Mouse (Mus musculus) urinary bladder, postnatal 14 days (tissue): Measurements from ENCODE around the gene Htra3.
A peak's percentile ranks its signal among the peaks of the same experiment; 100 is the strongest.

Experiments
- DNase-seq: peaks from one replicate; pipeline ENCODE4 v3.0.0; 2021; ENCODE audit warnings: low spot score

Htra3 gene

DNA sequence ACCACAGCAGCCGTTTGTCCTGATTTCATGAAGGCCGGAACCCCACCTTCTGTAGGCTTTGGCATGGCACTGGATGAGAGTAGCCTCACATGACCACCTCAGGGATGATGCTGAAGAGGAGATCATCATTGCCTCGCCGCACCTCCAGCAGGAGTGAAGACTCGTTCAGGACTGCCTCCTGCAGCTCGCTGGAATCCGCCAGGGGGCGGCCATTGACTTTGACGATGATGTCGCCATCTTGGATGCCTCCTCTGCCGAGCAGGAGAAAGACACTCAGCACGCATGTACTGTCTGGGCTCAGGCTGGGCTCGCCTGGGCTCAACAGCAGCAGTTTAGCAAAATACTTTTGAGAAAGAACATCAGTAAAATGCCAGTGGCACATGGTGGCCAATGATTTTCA lies 26.7 kb downstream of the Htra3 start:
- DNase-seq: no peak

GRCm38 (mm10) chr5:35652319-35652718 lies 27.3 kb downstream of the Htra3 start:
- DNase-seq: no peak

DNA sequence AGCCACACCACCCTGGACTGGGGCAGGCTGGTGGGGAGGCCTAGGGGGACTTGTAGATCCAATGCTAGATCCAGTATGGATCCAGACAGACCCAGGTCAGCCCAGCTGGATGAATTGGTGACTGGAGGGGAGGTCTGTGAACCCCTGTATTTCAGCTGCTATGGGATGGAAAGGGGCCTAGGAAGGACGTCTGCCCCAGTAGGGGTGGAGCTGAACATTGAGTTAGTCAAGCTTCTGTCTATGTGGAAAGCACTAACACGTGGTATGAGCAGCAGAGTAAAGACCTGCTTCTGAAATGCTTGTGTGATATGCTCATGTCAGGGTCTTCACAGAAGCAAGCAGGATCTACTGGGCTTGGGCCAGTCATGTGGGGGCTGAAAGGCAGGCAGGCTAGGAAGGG lies 31.4 kb downstream of the Htra3 start:
- no peak for DNase-seq

GRCm38 (mm10) chr5:35647562-35647961 lies 32.0 kb downstream of the Htra3 start:
- DNase-seq: peak; percentile 64

- DNase-seq: peak; percentile 63
Measured at GRCm38 (mm10) chr5:35646927-35647326, 32.7 kb downstream of the Htra3 start.

- no peak for DNase-seq
Measured at GRCm38 (mm10) chr5:35645938-35646493, 33.6 kb downstream of the Htra3 start.

DNA sequence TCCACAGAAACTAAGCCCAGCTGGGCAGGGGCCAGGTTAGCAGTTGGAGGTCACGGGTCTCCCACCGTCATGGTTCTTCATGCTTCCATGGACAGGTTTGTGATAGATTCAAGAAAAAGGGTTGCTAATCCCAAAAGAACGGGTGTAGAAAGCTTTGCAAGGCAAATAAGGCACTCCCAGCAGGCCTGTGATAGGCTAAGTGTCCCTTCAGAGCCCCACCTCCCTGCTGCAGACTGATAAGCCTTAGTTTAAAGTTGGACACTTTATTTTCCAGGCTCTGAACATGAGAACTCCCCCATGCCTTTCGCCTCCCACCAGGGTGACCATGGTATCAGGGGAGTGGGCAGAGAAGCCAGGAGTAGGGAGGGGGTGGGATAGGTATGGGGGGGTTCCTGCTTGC lies 35.5 kb downstream of the Htra3 start:
- DNase-seq: no peak

- no peak for DNase-seq
Measured at GRCm38 (mm10) chr5:35643401-35644048, 36.1 kb downstream of the Htra3 start.

GRCm38 (mm10) chr5:35641961-35642584 lies 37.5 kb downstream of the Htra3 start:
- DNase-seq: peak; percentile 62

DNA sequence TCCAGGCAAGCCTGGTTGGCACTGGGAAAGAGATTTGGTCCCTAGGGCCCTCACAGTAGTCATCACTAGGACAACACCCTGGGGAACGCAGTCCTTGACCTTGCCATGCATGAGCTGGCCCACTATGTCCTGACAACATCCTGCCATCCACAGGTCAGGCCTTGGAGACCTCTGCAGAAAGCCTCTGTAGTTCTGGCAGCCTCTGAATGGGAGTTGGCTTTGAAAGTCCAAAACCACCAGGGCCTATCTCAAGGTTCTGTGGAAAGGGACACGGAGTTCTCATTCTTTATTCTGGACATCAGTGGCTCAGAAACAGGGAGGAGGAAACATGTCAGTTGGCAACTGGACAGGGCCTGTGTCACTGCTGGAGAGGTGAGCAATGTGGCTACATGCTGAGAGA lies 43.6 kb downstream of the Htra3 start:
- peak; percentile 29 for DNase-seq

GRCm38 (mm10) chr5:35632841-35633240 lies 46.7 kb downstream of the Htra3 start:
- DNase-seq: no peak

DNA sequence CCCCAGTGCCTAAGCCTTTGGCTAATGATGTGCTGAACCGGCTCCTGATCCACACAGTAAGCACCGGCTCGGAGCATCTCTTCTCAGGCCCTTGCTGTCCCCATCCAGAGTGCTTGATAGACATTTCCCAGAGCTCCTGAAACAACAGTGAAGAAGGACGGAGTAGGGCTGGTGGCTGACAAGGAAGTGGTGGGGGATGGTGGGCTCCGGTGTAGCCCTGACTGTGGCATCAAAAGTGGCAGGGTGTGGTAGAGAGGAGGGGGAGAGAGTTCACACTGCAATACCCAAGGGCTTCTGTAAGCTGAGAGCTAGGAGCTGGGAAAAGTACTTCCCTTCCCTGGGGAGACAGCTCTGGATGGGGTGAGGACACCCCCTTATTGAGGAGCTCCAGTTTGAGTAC lies 47.8 kb downstream of the Htra3 start:
- no peak for DNase-seq

DNA sequence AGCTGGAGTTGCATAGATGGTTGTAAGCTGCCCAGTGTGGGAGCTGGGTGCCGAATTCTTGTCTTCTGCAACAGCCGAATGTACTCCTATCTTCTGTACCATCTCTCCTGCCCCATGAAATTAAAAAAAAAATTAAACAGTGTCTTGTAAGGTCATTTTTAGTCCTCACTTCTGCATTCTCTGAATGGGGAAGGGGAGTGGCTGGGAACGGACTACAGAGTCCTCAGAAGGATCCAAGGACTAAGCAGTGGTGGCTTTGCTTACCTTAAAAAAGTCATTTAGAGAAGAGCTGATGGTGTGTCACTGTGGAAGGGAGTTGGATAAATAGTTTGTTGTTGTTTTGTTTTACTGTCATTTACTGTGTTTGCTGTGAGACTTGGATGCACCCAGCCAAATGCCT lies 48.4 kb downstream of the Htra3 start:
- DNase-seq: no peak

DNA sequence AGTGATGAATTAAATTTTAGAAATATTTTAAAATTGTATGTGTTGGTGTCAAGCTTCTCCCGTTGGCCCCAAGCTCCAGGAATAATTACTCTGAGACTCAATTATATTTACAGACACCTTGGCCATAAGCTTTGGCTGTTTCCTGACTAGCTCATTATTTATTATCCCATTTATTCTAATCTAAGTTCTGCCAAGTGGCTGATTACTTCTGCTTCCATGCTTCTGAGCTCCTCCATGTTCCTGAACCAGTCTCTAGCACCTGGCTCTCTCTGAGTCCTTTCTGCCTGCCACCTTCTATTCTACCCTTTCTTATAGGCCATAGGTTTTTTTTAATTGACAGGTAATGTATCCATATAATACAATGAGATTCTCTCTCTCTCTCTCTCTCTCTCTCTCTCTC lies 48.9 kb downstream of the Htra3 start:
- DNase-seq: no peak

DNA sequence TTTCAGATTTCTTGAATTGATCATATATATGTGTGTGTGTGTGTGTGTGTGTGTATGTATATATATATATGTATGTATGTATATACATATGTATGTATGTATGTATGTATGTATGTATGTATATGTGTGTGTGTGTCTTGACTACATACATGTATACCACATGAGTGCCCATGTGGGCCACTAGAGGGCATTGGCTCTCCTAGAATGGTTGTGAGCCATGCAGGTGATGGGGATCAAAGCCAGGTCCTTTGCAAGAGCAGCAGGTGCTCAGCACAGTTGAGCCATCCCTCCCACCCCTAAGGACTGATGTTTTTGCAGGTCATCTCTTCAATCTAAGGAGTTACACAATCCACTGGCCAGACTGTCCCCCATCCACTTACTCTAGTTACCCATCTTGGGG lies 50.2 kb downstream of the Htra3 start:
- DNase-seq: no peak

DNA sequence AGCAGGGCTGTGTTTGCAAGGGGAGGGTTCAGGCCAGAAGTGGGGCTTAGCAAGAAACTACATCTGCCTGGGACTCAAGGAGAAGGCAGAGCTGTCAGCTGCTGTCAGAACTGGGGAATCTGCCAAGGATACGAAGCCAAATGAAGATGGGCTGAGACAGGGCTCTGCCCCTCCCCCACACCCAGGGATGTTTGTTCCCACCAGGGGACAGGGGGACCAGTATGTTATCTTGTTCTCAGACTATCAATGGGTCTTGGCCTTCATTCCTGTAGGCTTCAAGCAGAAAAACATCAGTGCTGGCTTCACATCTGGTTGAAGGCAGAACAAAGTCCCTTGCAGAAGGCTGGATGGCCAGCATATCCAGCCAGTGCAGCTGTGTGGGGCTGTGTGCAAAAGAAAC lies 50.9 kb downstream of the Htra3 start:
- peak; percentile 59 for DNase-seq

DNA sequence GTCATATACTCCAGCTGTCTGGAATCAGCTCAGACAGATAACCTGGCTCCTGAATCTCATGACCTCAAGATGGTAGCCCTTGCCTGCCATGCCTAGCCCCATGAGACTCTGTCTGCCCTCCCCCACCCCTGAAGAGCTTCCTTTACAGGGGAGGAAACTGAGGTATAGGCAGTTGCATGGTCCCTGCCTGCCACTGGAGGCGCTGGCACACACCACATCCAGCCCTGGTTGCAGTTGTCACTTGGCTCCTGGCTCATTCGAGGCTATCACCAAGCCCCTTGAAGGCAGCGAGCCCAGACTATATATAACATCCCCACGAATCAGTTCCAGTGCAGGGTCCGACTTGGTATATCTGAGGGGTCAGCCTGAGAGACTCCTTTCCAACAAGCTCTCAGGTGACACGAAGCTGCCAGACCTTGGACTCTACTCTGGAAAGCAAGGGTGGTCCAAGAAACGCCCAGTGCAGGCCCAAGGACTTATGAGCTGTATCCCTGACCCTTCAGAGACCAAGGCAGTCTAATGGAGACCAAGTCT lies 52.2 kb downstream of the Htra3 start:
- no peak for DNase-seq

- no peak for DNase-seq
Measured at GRCm38 (mm10) chr5:35626408-35626807, 53.2 kb downstream of the Htra3 start.

GRCm38 (mm10) chr5:35624751-35625239 lies 54.8 kb downstream of the Htra3 start:
- DNase-seq: peak; percentile 80

GRCm38 (mm10) chr5:35623831-35624230 lies 55.8 kb downstream of the Htra3 start:
- no peak for DNase-seq

DNA sequence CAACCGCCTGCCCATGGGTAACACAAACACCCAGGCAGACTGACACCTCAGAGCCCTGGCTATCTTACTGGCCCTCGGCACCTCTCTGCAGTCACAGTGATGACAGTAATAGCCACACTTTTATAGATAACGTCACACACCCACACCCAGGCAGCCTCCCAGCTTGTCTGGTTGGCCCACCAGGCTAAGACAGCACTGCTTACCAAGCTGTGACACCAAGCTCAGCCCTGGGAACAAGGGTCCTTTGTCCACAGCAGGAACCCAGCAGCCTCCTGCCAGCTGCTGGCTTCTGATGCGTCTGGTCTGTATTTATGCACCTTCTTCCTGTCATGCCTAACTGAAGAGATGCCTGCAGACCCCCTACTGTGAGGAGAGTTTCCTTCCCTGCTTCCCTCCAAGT lies 58.5 kb downstream of the Htra3 start:
- DNase-seq: no peak

DNA sequence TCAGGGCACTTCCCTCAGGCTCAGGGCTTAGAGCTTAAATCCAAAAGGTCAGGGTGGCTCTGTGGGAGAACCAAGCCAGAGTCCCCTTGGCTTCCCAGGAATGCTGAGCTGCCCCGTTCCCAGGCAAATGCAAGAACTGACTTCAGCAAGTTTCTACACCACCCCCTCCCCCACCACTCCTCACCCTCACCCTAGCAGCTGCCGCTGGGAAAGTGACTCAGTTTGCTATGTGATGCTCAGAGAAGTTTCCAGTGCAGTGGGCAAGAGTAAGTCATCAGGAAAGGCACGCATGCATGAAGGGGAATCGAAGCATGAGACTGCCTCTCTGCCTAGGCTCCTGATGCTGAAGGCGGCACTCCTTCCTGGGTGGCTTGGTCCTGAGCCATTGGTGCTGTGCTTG lies 62.6 kb downstream of the Htra3 start:
- DNase-seq: no peak

GRCm38 (mm10) chr5:35612722-35613121 lies 66.9 kb downstream of the Htra3 start:
- no peak for DNase-seq
